20 mouse cellular contexts compared by ENCODE assay signal in the genomic region with DNA sequence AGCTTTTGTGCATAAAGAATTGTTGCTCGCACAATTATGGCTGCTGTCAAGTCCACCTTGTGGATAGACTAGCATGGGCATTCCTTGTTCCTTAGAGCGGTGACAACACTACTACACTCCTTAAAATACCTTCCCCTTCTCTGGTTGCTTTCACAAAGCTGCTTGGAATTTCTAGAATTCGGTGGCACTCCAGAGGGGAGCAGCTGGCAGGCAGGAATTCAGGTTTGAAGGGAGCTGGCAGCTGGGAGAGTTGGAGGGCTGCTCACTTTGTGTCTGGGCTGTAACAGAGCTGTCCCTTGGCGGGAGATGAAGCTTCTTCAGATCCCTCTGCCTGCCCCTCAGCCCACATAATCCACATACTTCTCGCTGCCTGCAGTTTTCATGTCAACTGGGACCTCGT.
DNase-seq lines count a peak whose midpoint lies in the region; ATAC-seq and TF ChIP-seq lines count a peak whose summit lies in the region.
"Had no signal": no experiment of that assay in that cellular context is flagged by ENCODE, and none has a peak within 500 bp of the region (broad histone marks: within the 10 kb centered on the region; RNA-seq: fewer than 3 reads in every experiment).

No protein-coding gene starts in this region.

- no peak overlapping the region for H3K9ac ChIP-seq in hindbrain, postnatal 0 days (replicated peaks; ENCODE audit: low read length)
- H3K9ac ChIP-seq in embryonic facial prominence, embryonic 11.5 days (replicated peaks; ENCODE audit: low read length), result no peak overlapping the region
- no peak overlapping the region for H3K9ac ChIP-seq in intestine, postnatal 0 days (ENCODE audit: low read depth, low read length)
- H3K9ac ChIP-seq: embryonic facial prominence, embryonic 12.5 days; neural tube, embryonic 12.5 days had no signal

- ATAC-seq in hindbrain, postnatal 0 days, result no peak
- 0 out of 2 replicates have a peak, but pooled peaks have one; percentile 18 for ATAC-seq in embryonic facial prominence, embryonic 11.5 days (replicated peaks; ENCODE audit: insufficient number of reproducible peaks, low FRiP score, low TSS enrichment, low read depth)
- ATAC-seq in intestine, postnatal 0 days, result no peak

- no peaks in the 10 kb centered on the region for H3K9me3 ChIP-seq in hindbrain, embryonic 10.5 days
- H3K9me3 ChIP-seq in hindbrain, postnatal 0 days (ENCODE audit: low read length), result no peaks in the 10 kb centered on the region
- no peaks in the 10 kb centered on the region for H3K9me3 ChIP-seq in embryonic facial prominence, embryonic 11.5 days (replicated peaks; ENCODE audit: control insufficient read depth, low read length)
- no peaks in the 10 kb centered on the region for H3K9me3 ChIP-seq in intestine, postnatal 0 days (ENCODE audit: control insufficient read depth)
- H3K9me3 ChIP-seq: embryonic facial prominence, embryonic 12.5 days; forebrain, embryonic 10.5 days; G1E; neural tube, embryonic 12.5 days had no signal

- 0 out of 2 replicates have a peak overlapping the region, but pooled peaks have one; percentile 8 for H3K27ac ChIP-seq in hindbrain, embryonic 10.5 days
- no peak overlapping the region for H3K27ac ChIP-seq in hindbrain, postnatal 0 days
- no peak overlapping the region for H3K27ac ChIP-seq in embryonic facial prominence, embryonic 11.5 days (replicated peaks; ENCODE audit: low read depth, low read length)
- H3K27ac ChIP-seq in intestine, postnatal 0 days (ENCODE audit: low read depth, low read length), result no peak overlapping the region
- H3K27ac ChIP-seq: embryonic facial prominence, embryonic 12.5 days; forebrain, embryonic 10.5 days; neural tube, embryonic 12.5 days had no signal

- H3K4me3 ChIP-seq in hindbrain, embryonic 10.5 days, result no peak overlapping the region
- no peak overlapping the region for H3K4me3 ChIP-seq in hindbrain, postnatal 0 days (ENCODE audit: low read length)
- H3K4me3 ChIP-seq in embryonic facial prominence, embryonic 11.5 days (ENCODE audit: low read depth, low read length), result no peak overlapping the region
- no peak overlapping the region for H3K4me3 ChIP-seq in intestine, postnatal 0 days (ENCODE audit: low read depth, low read length)
- H3K4me3 ChIP-seq: embryonic facial prominence, embryonic 12.5 days; forebrain, embryonic 10.5 days; neural tube, embryonic 12.5 days had no signal

- H3K36me3 ChIP-seq in hindbrain, embryonic 10.5 days, result no peaks in the 10 kb centered on the region
- H3K36me3 ChIP-seq in hindbrain, postnatal 0 days (ENCODE audit: insufficient read depth, low read length), result no peaks in the 10 kb centered on the region
- H3K36me3 ChIP-seq in embryonic facial prominence, embryonic 11.5 days (replicated peaks; ENCODE audit: control insufficient read depth, insufficient read depth, low read depth, low read length), result no peaks in the 10 kb centered on the region
- no peaks in the 10 kb centered on the region for H3K36me3 ChIP-seq in intestine, postnatal 0 days (ENCODE audit: control insufficient read depth, insufficient read depth)
- H3K36me3 ChIP-seq: embryonic facial prominence, embryonic 12.5 days; forebrain, embryonic 10.5 days; G1E; neural tube, embryonic 12.5 days had no signal

- no peak for TF ChIP-seq CTCF in hindbrain, postnatal 0 days (IDR thresholded peaks at IDR 0.05; ENCODE audit: low read depth)
- TF ChIP-seq CTCF in intestine, postnatal 0 days (IDR thresholded peaks at IDR 0.05; ENCODE audit: low read depth), result no peak

- peaks cover 75% of the 10 kb centered on the region for H3K27me3 ChIP-seq in hindbrain, embryonic 10.5 days (ENCODE audit: insufficient read depth, poor library complexity, severe bottlenecking)
- H3K27me3 ChIP-seq in hindbrain, postnatal 0 days (ENCODE audit: insufficient read depth, low read length), result no peaks in the 10 kb centered on the region
- no peaks in the 10 kb centered on the region for H3K27me3 ChIP-seq in embryonic facial prominence, embryonic 11.5 days (ENCODE audit: control insufficient read depth, insufficient read depth, low read length)
- no peaks in the 10 kb centered on the region for H3K27me3 ChIP-seq in intestine, postnatal 0 days (replicated peaks; ENCODE audit: control insufficient read depth, insufficient read depth, low read length)

- no peak overlapping the region for H3K4me2 ChIP-seq in hindbrain, postnatal 0 days (ENCODE audit: low read depth, low read length)
- no peak overlapping the region for H3K4me2 ChIP-seq in embryonic facial prominence, embryonic 11.5 days (ENCODE audit: low read depth, low read length)
- no peak overlapping the region for H3K4me2 ChIP-seq in intestine, postnatal 0 days (replicated peaks; ENCODE audit: low read depth)
- H3K4me2 ChIP-seq: embryonic facial prominence, embryonic 12.5 days; neural tube, embryonic 12.5 days had no signal

- DNase-seq in hindbrain, embryonic 10.5 days (ENCODE audit: low spot score), result no peak
- no peak for DNase-seq in hindbrain, postnatal 0 days (ENCODE audit: low spot score)
- DNase-seq in Muller cell, postnatal 12 days (ENCODE audit: inconsistent ontology term), result peak; percentile 30
- no peak for DNase-seq in embryonic facial prominence, embryonic 11.5 days (ENCODE audit: low spot score)
- peak; percentile 34 for DNase-seq in lung, postnatal 36 days
- DNase-seq in adrenal gland, postnatal 10 days, result no peak
- no peak for DNase-seq in adrenal gland, adult 2 months
- DNase-seq: B cell, adult 2 months; cerebellum, adult 8-10 months; heart, adult 18-20 months; heart, postnatal 4 days; kidney, postnatal 36 days; left cerebral cortex, postnatal 4 days; midbrain, embryonic 14.5 days; thymus, postnatal 4 days had no signal

- peaks cover 16% of the 10 kb centered on the region; the same call in 1 of the 2 replicates for H3K4me1 ChIP-seq in hindbrain, embryonic 10.5 days (replicated peaks)
- H3K4me1 ChIP-seq in hindbrain, postnatal 0 days (ENCODE audit: insufficient read depth, low read length), result no peaks in the 10 kb centered on the region
- no peaks in the 10 kb centered on the region for H3K4me1 ChIP-seq in embryonic facial prominence, embryonic 11.5 days (ENCODE audit: control insufficient read depth, insufficient read depth, low read length)
- H3K4me1 ChIP-seq in intestine, postnatal 0 days (replicated peaks; ENCODE audit: control insufficient read depth, insufficient read depth, low read length), result no peaks in the 10 kb centered on the region
- H3K4me1 ChIP-seq: embryonic facial prominence, embryonic 12.5 days had no signal

- WGBS in hindbrain, embryonic 10.5 days, result 55% methylated on average over 6 of the region's 6 CpGs
- 55% methylated on average over 6 of the region's 6 CpGs for WGBS in hindbrain, postnatal 0 days
- WGBS in embryonic facial prominence, embryonic 11.5 days, result 60% methylated on average over 6 of the region's 6 CpGs
- WGBS in intestine, postnatal 0 days, result 50% methylated on average over 6 of the region's 6 CpGs

Comparison
In these comparisons a context has a peak if more than half of its experiments do, and no peak if none do; other contexts are left out.
1. DNase-seq: peak in Muller cell, postnatal 12 days (single experiment) and lung, postnatal 36 days (single experiment); none in hindbrain, embryonic 10.5 days (single experiment), hindbrain, postnatal 0 days (single experiment), embryonic facial prominence, embryonic 11.5 days (single experiment), adrenal gland, postnatal 10 days (single experiment) and adrenal gland, adult 2 months (single experiment).